In the genomic region with DNA sequence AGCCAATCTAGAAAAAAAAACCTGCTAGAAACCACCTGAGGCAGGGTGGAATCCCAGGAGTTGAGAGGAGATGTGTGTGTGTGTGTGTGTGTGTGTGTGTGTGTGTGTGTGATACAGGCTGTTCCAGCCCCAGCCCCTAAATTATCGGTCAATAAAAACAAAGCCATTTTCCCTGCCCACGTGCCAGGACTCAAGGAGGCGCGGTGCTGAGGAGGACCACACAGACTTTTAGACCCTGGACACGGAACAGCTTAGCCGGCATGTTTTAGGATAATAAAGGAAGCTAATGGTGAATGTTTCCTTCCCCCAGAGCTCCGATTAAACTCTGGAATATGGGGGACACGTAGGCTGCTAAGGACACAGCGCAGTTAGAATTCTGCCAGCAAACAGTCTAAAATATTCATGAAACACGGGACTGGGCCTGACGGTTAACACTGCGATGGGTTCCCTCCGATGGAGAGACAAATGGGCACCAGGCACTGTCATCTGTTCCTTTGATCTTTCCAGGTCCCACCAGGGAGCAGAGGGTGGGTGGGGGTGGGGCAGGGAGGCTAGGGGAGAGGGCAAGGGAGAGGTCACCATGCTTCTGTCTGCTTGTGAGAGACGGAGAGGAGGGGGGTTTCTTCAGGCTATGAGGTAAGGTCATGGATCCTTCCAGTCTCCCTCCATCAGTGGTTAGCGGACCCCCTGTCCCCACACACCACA, we compare ENCODE assay signal across 20 mouse cellular contexts.
A peak's percentile ranks its signal among the peaks of the same experiment; 100 is the strongest.
DNase-seq lines count a peak whose midpoint lies in the region; ATAC-seq lines count a peak whose summit lies in the region.
"Had no signal": no experiment of that assay in that cellular context is flagged by ENCODE, and none has a peak within 500 bp of the region (broad histone marks: within the 10 kb centered on the region; RNA-seq: fewer than 3 reads in every experiment).

No protein-coding gene starts in this region.

- no peaks in the 10 kb centered on the region for H3K9me3 ChIP-seq in hindbrain, embryonic 11.5 days (ENCODE audit: control insufficient read depth, low read length)
- H3K9me3 ChIP-seq in hindbrain, embryonic 16.5 days (ENCODE audit: control insufficient read depth, low read length), result no peaks in the 10 kb centered on the region
- no peaks in the 10 kb centered on the region for H3K9me3 ChIP-seq in hindbrain, embryonic 13.5 days
- H3K9me3 ChIP-seq in midbrain, embryonic 13.5 days, result no peaks in the 10 kb centered on the region
- no peaks in the 10 kb centered on the region for H3K9me3 ChIP-seq in neural tube, embryonic 14.5 days (ENCODE audit: control insufficient read depth, low read length)
- no peaks in the 10 kb centered on the region for H3K9me3 ChIP-seq in kidney, embryonic 14.5 days (ENCODE audit: control insufficient read depth, low read length)
- H3K9me3 ChIP-seq: heart, embryonic 15.5 days; limb, embryonic 15.5 days had no signal

- no peak overlapping the region for H3K27ac ChIP-seq in hindbrain, embryonic 11.5 days (ENCODE audit: low read depth, low read length)
- H3K27ac ChIP-seq in hindbrain, embryonic 16.5 days (ENCODE audit: low read depth, low read length), result no peak overlapping the region; the same call in 1 of the 2 replicates
- H3K27ac ChIP-seq in hindbrain, embryonic 13.5 days, result 0 out of 2 replicates have a peak overlapping the region, but pooled peaks have one; percentile 35
- no peak overlapping the region for H3K27ac ChIP-seq in midbrain, embryonic 13.5 days
- 0 out of 2 replicates have a peak overlapping the region, but pooled peaks have one; percentile 44 for H3K27ac ChIP-seq in neural tube, embryonic 14.5 days (ENCODE audit: low read depth, low read length)
- no peak overlapping the region for H3K27ac ChIP-seq in kidney, embryonic 14.5 days (ENCODE audit: low read depth, low read length)
- H3K27ac ChIP-seq: heart, embryonic 15.5 days; kidney, postnatal 0 days; macrophage had no signal

- H3K9ac ChIP-seq in hindbrain, embryonic 11.5 days (ENCODE audit: low read depth, low read length), result no peak overlapping the region
- no peak overlapping the region; the same call in 1 of the 2 replicates for H3K9ac ChIP-seq in hindbrain, embryonic 16.5 days (ENCODE audit: low read depth, low read length)
- H3K9ac ChIP-seq in hindbrain, embryonic 13.5 days, result 0 out of 2 replicates have a peak overlapping the region, but pooled peaks have one; percentile 46
- no peak overlapping the region for H3K9ac ChIP-seq in midbrain, embryonic 13.5 days (replicated peaks)
- no peak overlapping the region for H3K9ac ChIP-seq in neural tube, embryonic 14.5 days (replicated peaks; ENCODE audit: low read depth, low read length)
- no peak overlapping the region for H3K9ac ChIP-seq in kidney, embryonic 14.5 days (ENCODE audit: low read depth, low read length)
- H3K9ac ChIP-seq: heart, embryonic 15.5 days; limb, embryonic 15.5 days had no signal

- no peaks in the 10 kb centered on the region for H3K36me3 ChIP-seq in hindbrain, embryonic 11.5 days (ENCODE audit: control insufficient read depth, insufficient read depth, low read length)
- H3K36me3 ChIP-seq in hindbrain, embryonic 16.5 days (ENCODE audit: control insufficient read depth, insufficient read depth, low read length), result no peaks in the 10 kb centered on the region
- no peaks in the 10 kb centered on the region for H3K36me3 ChIP-seq in hindbrain, embryonic 13.5 days
- no peaks in the 10 kb centered on the region for H3K36me3 ChIP-seq in midbrain, embryonic 13.5 days
- H3K36me3 ChIP-seq in neural tube, embryonic 14.5 days (ENCODE audit: control insufficient read depth, insufficient read depth, low read length), result no peaks in the 10 kb centered on the region
- H3K36me3 ChIP-seq in kidney, embryonic 14.5 days (ENCODE audit: control insufficient read depth, insufficient read depth, low read length), result no peaks in the 10 kb centered on the region
- H3K36me3 ChIP-seq: heart, embryonic 15.5 days; limb, embryonic 15.5 days had no signal

- no peak for DNase-seq in hindbrain, embryonic 11.5 days (ENCODE audit: low spot score)
- DNase-seq in heart, postnatal 25 days (ENCODE audit: low spot score), result no peak
- no peak for DNase-seq in gastrocnemius, postnatal 25 days
- DNase-seq: adrenal gland, postnatal 10 days; cerebellum, adult 9-10 months; gastrocnemius, postnatal 14 days; lung, adult 2 months; right cerebral cortex, postnatal 14 days; thymus, postnatal 4 days had no signal

- no peak overlapping the region for H3K4me3 ChIP-seq in hindbrain, embryonic 11.5 days (ENCODE audit: low read depth, low read length)
- H3K4me3 ChIP-seq in hindbrain, embryonic 16.5 days (ENCODE audit: low read length), result no peak overlapping the region
- no peak overlapping the region for H3K4me3 ChIP-seq in hindbrain, embryonic 13.5 days
- no peak overlapping the region for H3K4me3 ChIP-seq in midbrain, embryonic 13.5 days (replicated peaks)
- H3K4me3 ChIP-seq in neural tube, embryonic 14.5 days (ENCODE audit: low read depth, low read length), result no peak overlapping the region
- no peak overlapping the region for H3K4me3 ChIP-seq in kidney, embryonic 14.5 days (ENCODE audit: low read length)
- H3K4me3 ChIP-seq: heart, embryonic 15.5 days; limb, embryonic 15.5 days had no signal

- H3K4me2 ChIP-seq in hindbrain, embryonic 11.5 days (replicated peaks; ENCODE audit: low read depth, low read length), result no peak overlapping the region
- H3K4me2 ChIP-seq in hindbrain, embryonic 16.5 days (ENCODE audit: low read length), result no peak overlapping the region
- H3K4me2 ChIP-seq in hindbrain, embryonic 13.5 days, result no peak overlapping the region
- no peak overlapping the region for H3K4me2 ChIP-seq in midbrain, embryonic 13.5 days (replicated peaks)
- H3K4me2 ChIP-seq in neural tube, embryonic 14.5 days (ENCODE audit: low read depth, low read length), result no peak overlapping the region
- no peak overlapping the region for H3K4me2 ChIP-seq in kidney, embryonic 14.5 days (replicated peaks; ENCODE audit: low read depth, low read length)
- H3K4me2 ChIP-seq: heart, embryonic 15.5 days; limb, embryonic 15.5 days had no signal

- H3K4me1 ChIP-seq in hindbrain, embryonic 11.5 days (replicated peaks; ENCODE audit: control insufficient read depth, insufficient read depth, low read length), result peaks cover 16% of the 10 kb centered on the region; the same call in 1 of the 2 replicates
- peaks cover 39% of the 10 kb centered on the region for H3K4me1 ChIP-seq in hindbrain, embryonic 16.5 days (ENCODE audit: control insufficient read depth, insufficient read depth, low read depth, low read length)
- peaks cover 66% of the 10 kb centered on the region for H3K4me1 ChIP-seq in hindbrain, embryonic 13.5 days (replicated peaks)
- peaks cover 58% of the 10 kb centered on the region for H3K4me1 ChIP-seq in midbrain, embryonic 13.5 days (replicated peaks)
- H3K4me1 ChIP-seq in neural tube, embryonic 14.5 days (ENCODE audit: control insufficient read depth, insufficient read depth, low read length), result peaks cover 28% of the 10 kb centered on the region
- H3K4me1 ChIP-seq in kidney, embryonic 14.5 days (ENCODE audit: control insufficient read depth, insufficient read depth, low read length), result peaks cover 13% of the 10 kb centered on the region

- WGBS in hindbrain, embryonic 11.5 days, result 21% methylated on average over 15 of the region's 15 CpGs
- 17% methylated on average over 15 of the region's 15 CpGs for WGBS in hindbrain, embryonic 16.5 days
- 13% methylated on average over 15 of the region's 15 CpGs for WGBS in hindbrain, embryonic 13.5 days
- WGBS in midbrain, embryonic 13.5 days, result 22% methylated on average over 15 of the region's 15 CpGs
- WGBS in neural tube, embryonic 14.5 days, result 8% methylated on average over 15 of the region's 15 CpGs
- WGBS in kidney, embryonic 14.5 days, result 33% methylated on average over 15 of the region's 15 CpGs

- peak; percentile 28 for ATAC-seq in hindbrain, embryonic 11.5 days (ENCODE audit: low FRiP score)
- no peak for ATAC-seq in hindbrain, embryonic 16.5 days
- ATAC-seq in hindbrain, embryonic 13.5 days (ENCODE audit: low FRiP score), result 0 out of 2 replicates have a peak, but pooled peaks have one; percentile 18
- ATAC-seq in midbrain, embryonic 13.5 days, result peak; percentile 28
- peak; percentile 22; the same call in 1 of the 2 replicates for ATAC-seq in neural tube, embryonic 14.5 days (ENCODE audit: low read depth)
- ATAC-seq in kidney, embryonic 14.5 days (ENCODE audit: low FRiP score, low TSS enrichment), result no peak
- ATAC-seq: CD4-positive, CD25-positive, alpha-beta regulatory T cell, adult 4 months; inflammation-experienced regulatory T-cells, adult 6 months had no signal

- intact Hi-C loops in heart, postnatal 25 days (cut with DNase I), result no loop called here

- H3K27me3 ChIP-seq in hindbrain, embryonic 11.5 days (ENCODE audit: control insufficient read depth, insufficient read depth, low read length), result no peaks in the 10 kb centered on the region
- no peaks in the 10 kb centered on the region for H3K27me3 ChIP-seq in hindbrain, embryonic 16.5 days (replicated peaks; ENCODE audit: control insufficient read depth, insufficient read depth, low read length)
- no peaks in the 10 kb centered on the region for H3K27me3 ChIP-seq in hindbrain, embryonic 13.5 days
- no peaks in the 10 kb centered on the region for H3K27me3 ChIP-seq in midbrain, embryonic 13.5 days
- no peaks in the 10 kb centered on the region for H3K27me3 ChIP-seq in neural tube, embryonic 14.5 days (ENCODE audit: control insufficient read depth, insufficient read depth, low read length)
- no peaks in the 10 kb centered on the region for H3K27me3 ChIP-seq in kidney, embryonic 14.5 days (ENCODE audit: control insufficient read depth, insufficient read depth, low read length)
- H3K27me3 ChIP-seq: heart, embryonic 15.5 days; limb, embryonic 15.5 days had no signal

Comparison
In these comparisons a context has a peak if more than half of its experiments do, and no peak if none do; other contexts are left out.
1. ATAC-seq: peak in hindbrain, embryonic 11.5 days (single experiment), hindbrain, embryonic 13.5 days (single experiment), midbrain, embryonic 13.5 days (single experiment) and neural tube, embryonic 14.5 days (single experiment); none in hindbrain, embryonic 16.5 days (single experiment) and kidney, embryonic 14.5 days (single experiment).
2. H3K27ac ChIP-seq: peak in hindbrain, embryonic 13.5 days (single experiment) and neural tube, embryonic 14.5 days (single experiment); none in hindbrain, embryonic 11.5 days (single experiment), hindbrain, embryonic 16.5 days (single experiment), midbrain, embryonic 13.5 days (single experiment) and kidney, embryonic 14.5 days (single experiment).